Mouse (Mus musculus): ENCODE measurements around the gene Gm49405.
"Not testable (repeated sequence)": the region's sequence is repeated elsewhere in the genome, so short reads cannot be mapped to it uniquely, and the experiment has no call there.

The Gm49405 gene

GRCm38 (mm10) chr19:4000119-4000900, at the start of gene Gm49405, which contains the start of gene Nudt8:
Gene Gm49405, plus strand, starts transcription at chr19:4000626.
Gene Nudt8, plus strand, starts transcription at chr19:4000580.
- peak; percentile 99 for DNase-seq

GRCm38 (mm10) chr19:3951461-3951860, 49.0 kb upstream of the Gm49405 start:
- no peak for DNase-seq

- DNase-seq = no peak
Measured at GRCm38 (mm10) chr19:3952099-3952498, 48.3 kb upstream of the Gm49405 start.

GRCm38 (mm10) chr19:3955033-3955432, 45.4 kb upstream of the Gm49405 start:
- no peak for DNase-seq

- DNase-seq = no peak
Measured at GRCm38 (mm10) chr19:3955804-3956203, 44.6 kb upstream of the Gm49405 start.

GRCm38 (mm10) chr19:3957296-3958036, 43.0 kb upstream of the Gm49405 start:
- peak; percentile 50 for DNase-seq

GRCm38 (mm10) chr19:3958470-3958869, 42.0 kb upstream of the Gm49405 start, which contains the start of gene Aldh3b3:
Gene Aldh3b3, plus strand, starts transcription at chr19:3958645.
- peak; percentile 35 for DNase-seq

GRCm38 (mm10) chr19:3959030-3959429, 41.4 kb upstream of the Gm49405 start:
- peak; percentile 68 for DNase-seq

GRCm38 (mm10) chr19:3960211-3960610, 40.2 kb upstream of the Gm49405 start:
- DNase-seq = no peak

- not testable (repeated sequence) for DNase-seq
Measured at GRCm38 (mm10) chr19:3961805-3962204, 38.6 kb upstream of the Gm49405 start.

GRCm38 (mm10) chr19:3962469-3962868, 38.0 kb upstream of the Gm49405 start:
- DNase-seq = no peak

- DNase-seq = no peak
Measured at GRCm38 (mm10) chr19:3964030-3964429, 36.4 kb upstream of the Gm49405 start.

- DNase-seq = no peak
Measured at GRCm38 (mm10) chr19:3966330-3967075, 33.9 kb upstream of the Gm49405 start.

- no peak for DNase-seq
Measured at GRCm38 (mm10) chr19:3967258-3967657, 33.2 kb upstream of the Gm49405 start.

GRCm38 (mm10) chr19:3972229-3972628, 28.2 kb upstream of the Gm49405 start, which contains the start of gene Aldh3b2:
Gene Aldh3b2, plus strand, starts transcription at chr19:3972328.
- DNase-seq = no peak

GRCm38 (mm10) chr19:3974608-3975007, 25.8 kb upstream of the Gm49405 start:
- not testable (repeated sequence) for DNase-seq

- DNase-seq = no peak
Measured at GRCm38 (mm10) chr19:3975866-3976265, 24.6 kb upstream of the Gm49405 start.

- DNase-seq = peak; percentile 72
Measured at GRCm38 (mm10) chr19:3980309-3980708, 20.1 kb upstream of the Gm49405 start.

- DNase-seq = no peak
Measured at GRCm38 (mm10) chr19:3980917-3981316, 19.5 kb upstream of the Gm49405 start.

- DNase-seq = peak; percentile 52
Measured at GRCm38 (mm10) chr19:3983527-3984200, 16.8 kb upstream of the Gm49405 start.

GRCm38 (mm10) chr19:3985261-3985681, 15.2 kb upstream of the Gm49405 start:
- DNase-seq = peak; percentile 95

- DNase-seq = peak; percentile 97
Measured at GRCm38 (mm10) chr19:3986334-3986733, 14.1 kb upstream of the Gm49405 start, which contains the start of gene Acy3. Gene Acy3, plus strand, starts transcription at chr19:3986570.

Measured in kidney, adult 11 months (tissue).